Mouse (Mus musculus): Measurements from ENCODE around the gene Olfr1183. TPM values are rescaled to one million over a fixed set of nuclear protein-coding genes. Genes with fewer than 3 reads are reported as not detected.

The Olfr1183 gene
- not detected in 2 replicates for polyA plus RNA-seq (2015; fragmentation: Nextera tagmentation; extraction: Ambion mirVana)

GRCm38 (mm10) chr2:88454567-88454966 lies at the start of gene Olfr1183:
Gene Olfr1183 (plus strand): TSS chr2:88454867.

GRCm38 (mm10) chr2:88406353-88406752 lies 48.3 kb upstream of the Olfr1183 start, which contains the start of gene Olfr1179:
Gene Olfr1179 (minus strand): TSS chr2:88406453.

GRCm38 (mm10) chr2:88419051-88419450 lies 35.6 kb upstream of the Olfr1183 start, which contains the start of gene Olfr1180:
Gene Olfr1180 (minus strand): TSS chr2:88419151.

DNA sequence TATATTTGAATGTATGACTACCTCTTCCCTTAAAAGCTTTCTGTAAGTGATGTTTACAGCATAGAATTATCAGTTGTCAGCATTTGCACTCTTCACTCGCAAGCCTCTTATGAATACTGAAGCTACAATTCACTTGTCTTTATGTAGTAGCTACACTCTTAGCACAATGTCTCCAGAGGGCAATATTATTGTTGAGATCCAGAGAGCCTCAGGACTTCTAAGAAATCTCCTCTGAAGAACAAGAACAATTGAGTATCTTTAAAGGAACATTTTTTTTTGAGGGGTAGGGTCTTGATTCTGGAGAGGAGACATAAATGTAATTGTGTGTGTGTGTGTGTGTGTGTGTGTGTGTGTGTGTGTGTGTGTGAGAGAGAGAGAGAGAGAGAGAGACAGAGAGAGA lies 28.6 kb upstream of the Olfr1183 start, which contains the start of gene Olfr1181:
Olfr1181 (minus strand) TSS at position 101 of the 400 bp plus-strand sequence.

DNA sequence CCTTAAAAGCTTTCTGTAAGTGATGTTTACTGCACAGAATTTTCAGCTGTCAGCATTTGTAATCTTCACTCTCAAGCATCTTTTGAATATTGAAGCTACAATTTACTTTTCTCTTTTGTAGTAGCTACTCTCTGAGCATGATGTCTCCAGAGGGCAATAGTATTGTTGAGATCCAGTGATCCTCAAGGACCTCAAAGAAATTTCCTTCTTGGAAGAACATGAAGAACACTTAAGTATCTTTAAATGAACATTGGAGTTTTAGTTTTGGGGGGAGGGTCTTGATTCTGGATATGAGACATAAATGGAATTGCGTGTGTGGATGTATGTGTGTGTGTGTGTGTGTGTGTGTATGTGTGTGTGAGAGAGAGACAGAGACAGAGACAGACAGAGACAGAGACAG lies 5.6 kb upstream of the Olfr1183 start, which contains the start of gene Gm13757:
Gm13757 (minus strand) TSS at position 101 of the 400 bp plus-strand sequence.

GRCm38 (mm10) chr2:88483298-88483697 lies 28.6 kb downstream of the Olfr1183 start, which contains the start of gene Olfr1184:
Gene Olfr1184 (plus strand): TSS chr2:88483598.

GRCm38 (mm10) chr2:88493020-88493419 lies 38.4 kb downstream of the Olfr1183 start, which contains the start of gene Olfr1185-ps1:
Gene Olfr1185-ps1 (plus strand): TSS chr2:88493320.

GRCm38 (mm10) chr2:88518251-88518650 lies 63.6 kb downstream of the Olfr1183 start, which contains the start of gene Olfr1186:
Gene Olfr1186 (plus strand): TSS chr2:88518551.

Other genes starting within 250 kb of the Olfr1183 start
- not detected in 2 replicates for gene Olfr1170, start 226.5 kb upstream of the Olfr1183 start, polyA plus RNA-seq (2015; fragmentation: Nextera tagmentation; extraction: Ambion mirVana)
- gene Olfr1173, start 175.0 kb upstream of the Olfr1183 start, polyA plus RNA-seq (2015; fragmentation: Nextera tagmentation; extraction: Ambion mirVana): not detected in 2 replicates
- not detected in 2 replicates for gene Olfr1174-ps, start 139.7 kb upstream of the Olfr1183 start, polyA plus RNA-seq (2015; fragmentation: Nextera tagmentation; extraction: Ambion mirVana)
- gene Olfr1175-ps, start 127.7 kb upstream of the Olfr1183 start, polyA plus RNA-seq (2015; fragmentation: Nextera tagmentation; extraction: Ambion mirVana): not detected in 2 replicates
- gene Olfr1176, start 118.1 kb upstream of the Olfr1183 start, polyA plus RNA-seq (2015; fragmentation: Nextera tagmentation; extraction: Ambion mirVana): not detected in 2 replicates
- not detected in 2 replicates for gene Olfr1177-ps, start 108.4 kb upstream of the Olfr1183 start, polyA plus RNA-seq (2015; fragmentation: Nextera tagmentation; extraction: Ambion mirVana)
- gene Olfr1178, start 67.8 kb upstream of the Olfr1183 start, polyA plus RNA-seq (2015; fragmentation: Nextera tagmentation; extraction: Ambion mirVana): not detected in 2 replicates
- not detected in 2 replicates for gene Olfr1179, start 48.4 kb upstream of the Olfr1183 start, polyA plus RNA-seq (2015; fragmentation: Nextera tagmentation; extraction: Ambion mirVana)
- gene Olfr1180, start 35.7 kb upstream of the Olfr1183 start, polyA plus RNA-seq (2015; fragmentation: Nextera tagmentation; extraction: Ambion mirVana): not detected in 2 replicates
- not detected in 2 replicates for gene Olfr1181, start 28.7 kb upstream of the Olfr1183 start, polyA plus RNA-seq (2015; fragmentation: Nextera tagmentation; extraction: Ambion mirVana)
- gene Gm13757, start 5.7 kb upstream of the Olfr1183 start, polyA plus RNA-seq (2015; fragmentation: Nextera tagmentation; extraction: Ambion mirVana): not detected in 2 replicates
- gene Olfr1184, start 28.7 kb downstream of the Olfr1183 start, polyA plus RNA-seq (2015; fragmentation: Nextera tagmentation; extraction: Ambion mirVana): not detected in 2 replicates
- not detected in 2 replicates for gene Olfr1185-ps1, start 38.5 kb downstream of the Olfr1183 start, polyA plus RNA-seq (2015; fragmentation: Nextera tagmentation; extraction: Ambion mirVana)
- gene Olfr1186, start 63.7 kb downstream of the Olfr1183 start, polyA plus RNA-seq (2015; fragmentation: Nextera tagmentation; extraction: Ambion mirVana): not detected in 2 replicates
- gene Olfr1188, start 102.1 kb downstream of the Olfr1183 start, polyA plus RNA-seq (2015; fragmentation: Nextera tagmentation; extraction: Ambion mirVana): not detected in 2 replicates
- not detected in 2 replicates for gene Olfr1189, start 131.6 kb downstream of the Olfr1183 start, polyA plus RNA-seq (2015; fragmentation: Nextera tagmentation; extraction: Ambion mirVana)
- not detected in 2 replicates for gene Olfr1191-ps1, start 185.7 kb downstream of the Olfr1183 start, polyA plus RNA-seq (2015; fragmentation: Nextera tagmentation; extraction: Ambion mirVana)
- gene Olfr1192-ps1, start 193.6 kb downstream of the Olfr1183 start, polyA plus RNA-seq (2015; fragmentation: Nextera tagmentation; extraction: Ambion mirVana): not detected in 2 replicates
- not detected in 2 replicates for gene Olfr1193, start 220.8 kb downstream of the Olfr1183 start, polyA plus RNA-seq (2015; fragmentation: Nextera tagmentation; extraction: Ambion mirVana)
- gene Olfr1195, start 234.3 kb downstream of the Olfr1183 start, polyA plus RNA-seq (2015; fragmentation: Nextera tagmentation; extraction: Ambion mirVana): not detected in 2 replicates
- gene Olfr1196, start 249.7 kb downstream of the Olfr1183 start, polyA plus RNA-seq (2015; fragmentation: Nextera tagmentation; extraction: Ambion mirVana): not detected in 2 replicates